Mouse (Mus musculus) brain, embryonic 14.5 days (tissue): Measurements from ENCODE around the gene Cnot10. TPM values are rescaled to one million over a fixed set of nuclear protein-coding genes. Genes with fewer than 3 reads are reported as not detected.
A peak's percentile ranks its signal among the peaks of the same experiment; 100 is the strongest.

Source experiments
- DNase-seq: peaks from one replicate; pipeline ENCODE4 v3.0.0-alpha.2; 2011; ENCODE audit warnings: low read depth
- CTCF ChIP-seq: fragments of 200-500 bp; IDR thresholded peaks from 2 replicates; pipeline ENCODE4 v1.5.1; 2012; ENCODE audit warnings: inconsistent platforms, mild to moderate bottlenecking, moderate library complexity, borderline replicate concordance; ENCODE audit not compliant: insufficient read depth, insufficient read length; ENCODE audit errors: extremely low read depth
- POLR2A ChIP-seq: fragments of 200-500 bp; IDR thresholded peaks from 2 replicates; pipeline ENCODE4 v1.6.1; 2012; ENCODE audit warnings: mild to moderate bottlenecking, inconsistent platforms, borderline replicate concordance; ENCODE audit not compliant: poor library complexity, insufficient read depth, insufficient read length, severe bottlenecking; ENCODE audit errors: extremely low read depth
- polyA plus RNA-seq: library from polyadenylated mRNA; depleted of rRNA; stranded (reverse); fragments of >200 nt; gene quantifications from 2 replicates; pipeline ENCODE4 v1.2.3, GENCODE M21; 2012

Cnot10 gene
- polyA plus RNA-seq, 1 experiment = 64.4 TPM

GRCm38 (mm10) chr9:114614176-114614953 is 25.6 kb downstream of the Cnot10 start:
- peak; percentile 18 for DNase-seq
- TF ChIP-seq CTCF (peak; percentile 31; the same call in 1 of the 2 replicates), POLR2A (no peak)

GRCm38 (mm10) chr9:114613026-114613425 is 27.0 kb downstream of the Cnot10 start:
- DNase-seq = no peak
- TF ChIP-seq POLR2A (no peak), CTCF (no peak)

- no peak for DNase-seq
- TF ChIP-seq POLR2A (no peak), CTCF (no peak)
Measured at GRCm38 (mm10) chr9:114612566-114612965, 27.4 kb downstream of the Cnot10 start.

- TF ChIP-seq POLR2A = no peak
- no peak for TF ChIP-seq CTCF
- DNase-seq = no peak
Measured at GRCm38 (mm10) chr9:114610266-114610665, 29.7 kb downstream of the Cnot10 start.

- no peak for TF ChIP-seq POLR2A
- no peak for TF ChIP-seq CTCF
- peak; percentile 35 for DNase-seq
Measured at GRCm38 (mm10) chr9:114603876-114604540, 36.0 kb downstream of the Cnot10 start.

- TF ChIP-seq POLR2A (no peak), CTCF (no peak)
- DNase-seq = no peak
Measured at GRCm38 (mm10) chr9:114601096-114601495, 38.9 kb downstream of the Cnot10 start.

- peak; percentile 9 for DNase-seq
- peak; percentile 15; the same call in 1 of the 2 replicates for TF ChIP-seq CTCF
- no peak for TF ChIP-seq POLR2A
Measured at GRCm38 (mm10) chr9:114585017-114585345, 55.0 kb downstream of the Cnot10 start.

GRCm38 (mm10) chr9:114584183-114585016 is 55.6 kb downstream of the Cnot10 start:
- DNase-seq = peak; percentile 75
- TF ChIP-seq POLR2A (no peak), CTCF (no peak)

GRCm38 (mm10) chr9:114583812-114584182 is 56.2 kb downstream of the Cnot10 start:
- DNase-seq = peak; percentile 79
- no peak for TF ChIP-seq POLR2A
- peak; percentile 98 for TF ChIP-seq CTCF

GRCm38 (mm10) chr9:114578646-114579045 is 61.3 kb downstream of the Cnot10 start:
- no peak for DNase-seq
- TF ChIP-seq POLR2A = no peak
- no peak for TF ChIP-seq CTCF

GRCm38 (mm10) chr9:114576001-114576400 is 64.0 kb downstream of the Cnot10 start:
- DNase-seq = no peak
- no peak for TF ChIP-seq POLR2A
- no peak for TF ChIP-seq CTCF
